Mouse (Mus musculus) limb, embryonic 10.5 days (tissue): ENCODE results near the gene Unkl. TPM values are rescaled to one million over a fixed set of nuclear protein-coding genes. Genes with fewer than 3 reads are reported as not detected.

Experiments
- DNase-seq: peaks from one replicate; pipeline ENCODE4 v3.0.0-alpha.2; 2017; ENCODE audit warnings: low spot score
- H3K27ac ChIP-seq: fragments of 300-500 bp; sonication (generic); 2 replicates; pipeline ENCODE4 v1.5.1; 2016; ENCODE audit warnings: mild to moderate bottlenecking
- H3K27me3 ChIP-seq: fragments of 300-500 bp; sonication (generic); 2 replicates; pipeline ENCODE4 v1.6.1; 2016; ENCODE audit warnings: low read depth, mild to moderate bottlenecking; ENCODE audit not compliant: poor library complexity, severe bottlenecking
- H3K36me3 ChIP-seq: fragments of 300-500 bp; sonication (generic); 2 replicates; pipeline ENCODE4 v1.6.1; 2016; ENCODE audit warnings: mild to moderate bottlenecking, moderate library complexity
- H3K4me1 ChIP-seq: fragments of 300-500 bp; sonication (generic); 2 replicates; pipeline ENCODE4 v1.6.1; 2016
- H3K4me3 ChIP-seq: fragments of 300-500 bp; sonication (generic); 2 replicates; pipeline ENCODE4 v1.5.1; 2016; ENCODE audit warnings: mild to moderate bottlenecking, moderate library complexity
- H3K9me3 ChIP-seq: fragments of 300-500 bp; sonication (generic); replicated peaks from 2 replicates; pipeline ENCODE4 v1.6.1; 2016; ENCODE audit warnings: mild to moderate bottlenecking
- WGBS: fragments of 180-500 bp; shearing (Covaris S2); methylation state at CpG from one replicate; pipeline ENCODE4 v1.1.7; 2016; 5-methylcytosine and 5-hydroxymethylcytosine counted together
- polyA plus RNA-seq: library from polyadenylated mRNA; unstranded; fragments of >200 nt; fragmentation: Nextera tagmentation; extraction: Ambion mirVana; gene quantifications from 2 replicates; pipeline ENCODE4 v1.2.1, GENCODE M21; 2016

Unkl gene
- polyA plus RNA-seq, 1 experiment from 2014 or later, result 10.0 TPM

GRCm38 (mm10) chr17:25248033-25248750 lies 60.0 kb downstream of the Unkl start:
- Histone ChIP-seq H3K4me3 (no peak overlapping the region), H3K36me3 (peaks cover 26% of the 10 kb centered on the region), H3K9me3 (no peaks in the 10 kb centered on the region), H3K27ac (no peak overlapping the region), H3K27me3 (peaks cover 19% of the 10 kb centered on the region), H3K4me1 (peaks cover 7% of the 10 kb centered on the region)
- 87% methylated on average over 18 of the region's 18 CpGs for WGBS
- DNase-seq, result no peak

DNA sequence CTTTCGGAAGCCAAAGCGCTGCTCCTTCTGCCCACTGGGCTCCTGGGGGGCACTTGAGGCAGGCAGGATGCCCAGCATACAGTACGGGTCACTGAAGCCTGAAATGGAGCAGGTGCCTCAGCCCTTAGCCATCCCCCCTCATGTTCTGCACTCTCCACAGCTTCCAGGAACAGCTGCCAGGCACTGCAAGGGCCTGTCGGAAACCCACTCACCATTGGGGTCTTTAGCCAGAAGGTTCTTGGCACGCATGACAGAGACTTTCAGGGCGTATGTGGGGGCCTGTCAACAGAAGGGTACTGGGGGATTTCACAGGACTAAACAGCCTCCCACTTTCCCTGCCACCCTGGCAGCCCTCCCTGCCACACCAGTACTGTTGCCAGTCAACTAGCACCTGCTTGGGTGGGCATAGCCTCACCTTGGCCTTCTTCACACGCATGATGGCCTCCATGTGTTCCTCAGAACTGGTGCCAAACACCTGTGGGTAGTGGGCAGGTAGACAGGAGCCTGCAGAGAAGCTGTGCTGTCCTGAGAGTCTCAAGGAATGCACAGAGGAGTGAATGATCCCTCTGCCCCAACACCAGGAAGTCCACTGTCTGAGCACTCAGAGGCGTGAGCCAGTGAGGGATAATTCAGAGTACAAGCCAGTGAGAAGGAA lies 62.1 kb downstream of the Unkl start:
- Histone ChIP-seq H3K9me3 (no peaks in the 10 kb centered on the region), H3K4me1 (peaks cover 18% of the 10 kb centered on the region), H3K27me3 (peaks cover 40% of the 10 kb centered on the region), H3K4me3 (no peak overlapping the region), H3K27ac (no peak overlapping the region), H3K36me3 (peaks cover 5% of the 10 kb centered on the region)
- DNase-seq, result no peak
- 86% methylated on average over 8 of the region's 8 CpGs for WGBS

GRCm38 (mm10) chr17:25252643-25253042 lies 64.4 kb downstream of the Unkl start:
- Histone ChIP-seq H3K36me3 (no peaks in the 10 kb centered on the region), H3K27me3 (peaks cover 56% of the 10 kb centered on the region), H3K4me3 (no peak overlapping the region), H3K9me3 (no peaks in the 10 kb centered on the region), H3K27ac (no peak overlapping the region), H3K4me1 (peaks cover 31% of the 10 kb centered on the region)
- DNase-seq, result no peak
- 32% methylated on average over 3 of the region's 3 CpGs for WGBS

- no peak overlapping the region for H3K27ac ChIP-seq
- H3K9me3 ChIP-seq, result no peaks in the 10 kb centered on the region
- 48% methylated on average over 10 of the region's 10 CpGs for WGBS
- DNase-seq, result no peak
- H3K4me3 ChIP-seq, result no peak overlapping the region; the same call in 1 of the 2 replicates
- H3K4me1 ChIP-seq, result peaks cover 40% of the 10 kb centered on the region
- peaks cover 56% of the 10 kb centered on the region for H3K27me3 ChIP-seq
- peaks cover 9% of the 10 kb centered on the region for H3K36me3 ChIP-seq
Observed at GRCm38 (mm10) chr17:25253760-25254159, 65.6 kb downstream of the Unkl start.

GRCm38 (mm10) chr17:25255110-25255509 lies 66.9 kb downstream of the Unkl start:
- H3K9me3 ChIP-seq, result no peaks in the 10 kb centered on the region
- no peak for DNase-seq
- 71% methylated on average over 2 of the region's 2 CpGs for WGBS
- no peak overlapping the region for H3K4me3 ChIP-seq
- H3K4me1 ChIP-seq, result peaks cover 43% of the 10 kb centered on the region
- H3K27ac ChIP-seq, result no peak overlapping the region
- H3K36me3 ChIP-seq, result peaks cover 23% of the 10 kb centered on the region
- peaks cover 56% of the 10 kb centered on the region for H3K27me3 ChIP-seq

DNA sequence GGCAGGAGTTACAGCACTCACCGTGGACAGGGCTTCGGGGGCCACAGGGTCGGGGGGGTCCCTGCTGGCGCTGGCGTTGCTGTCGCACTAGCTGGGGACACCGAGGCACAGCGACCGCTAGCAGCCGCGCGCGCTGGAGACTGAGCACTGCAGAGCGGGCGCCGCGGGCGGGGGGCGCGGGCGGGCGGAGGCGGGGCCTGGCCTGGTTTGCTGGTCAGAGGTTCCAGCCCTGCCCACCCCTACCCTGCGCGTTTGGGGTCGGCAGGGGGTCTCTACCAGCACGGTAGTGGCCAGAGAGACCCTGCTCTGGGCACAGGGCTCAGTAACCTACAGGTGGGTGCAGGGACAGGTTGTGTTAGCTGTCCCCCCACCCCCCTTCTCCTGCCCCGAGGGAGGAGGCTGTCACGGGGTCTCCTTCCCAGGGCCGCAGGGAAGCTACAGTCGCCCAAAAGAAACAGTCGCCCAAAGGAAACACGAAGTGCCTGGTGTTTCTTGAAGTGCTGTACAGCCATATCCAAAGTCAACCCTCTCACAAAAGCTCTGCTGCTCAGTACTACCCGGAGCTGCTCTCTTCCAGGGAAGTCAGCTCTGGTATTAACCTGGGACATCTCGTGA lies 68.0 kb downstream of the Unkl start, which contains the start of gene Baiap3:
TSS of gene Baiap3 (minus strand) at position 225 of the 615 bp plus-strand sequence.
- peak; percentile 65 for DNase-seq
- Histone ChIP-seq H3K27me3 (peaks cover 56% of the 10 kb centered on the region), H3K36me3 (peaks cover 29% of the 10 kb centered on the region), H3K27ac (peak within 1 kb of the TSS; percentile 38; the same call in 1 of the 2 replicates), H3K9me3 (no peaks in the 10 kb centered on the region), H3K4me3 (peak within 1 kb of the TSS; percentile 50), H3K4me1 (peaks cover 43% of the 10 kb centered on the region)
- 4% methylated on average over 35 of the region's 35 CpGs for WGBS

GRCm38 (mm10) chr17:25257804-25258261 lies 69.6 kb downstream of the Unkl start:
- H3K27ac ChIP-seq, result no peak overlapping the region
- no peaks in the 10 kb centered on the region for H3K9me3 ChIP-seq
- H3K36me3 ChIP-seq, result peaks cover 35% of the 10 kb centered on the region
- H3K27me3 ChIP-seq, result peaks cover 41% of the 10 kb centered on the region
- H3K4me3 ChIP-seq, result no peak overlapping the region
- no peak for DNase-seq
- WGBS, result 54% methylated on average over 6 of the region's 6 CpGs
- H3K4me1 ChIP-seq, result peaks cover 40% of the 10 kb centered on the region

GRCm38 (mm10) chr17:25264453-25264852 lies 76.3 kb downstream of the Unkl start:
- Histone ChIP-seq H3K4me1 (no peaks in the 10 kb centered on the region; the same call in 1 of the 2 replicates), H3K4me3 (no peak overlapping the region), H3K9me3 (no peaks in the 10 kb centered on the region), H3K27ac (no peak overlapping the region), H3K27me3 (no peaks in the 10 kb centered on the region), H3K36me3 (peaks cover 86% of the 10 kb centered on the region)
- 83% methylated on average over 3 of the region's 3 CpGs for WGBS
- no peak for DNase-seq

DNA sequence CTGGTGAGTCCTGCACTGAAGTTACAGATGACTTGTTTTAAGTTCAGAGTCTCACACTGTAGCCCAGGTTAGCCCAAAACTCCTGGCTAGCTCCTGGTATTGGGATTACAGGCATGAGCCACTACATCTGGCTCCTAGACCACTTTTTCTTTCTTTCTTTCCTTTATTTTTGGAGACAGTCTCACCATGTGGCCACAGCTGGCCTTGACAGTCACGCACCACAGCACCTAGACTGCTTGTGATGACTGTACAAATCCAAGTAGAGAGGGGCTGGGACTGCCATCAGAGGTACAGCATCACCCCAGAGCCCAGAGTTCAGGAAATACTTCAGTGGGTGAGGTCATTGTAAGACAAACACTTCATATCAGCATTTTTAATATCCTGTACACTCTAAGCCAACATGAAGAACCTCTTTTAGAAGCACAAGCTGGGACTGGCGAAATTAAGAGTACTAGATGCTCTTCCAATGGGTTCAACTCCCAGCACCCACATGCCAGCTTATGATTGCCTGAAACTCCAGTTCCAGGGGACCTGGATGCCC lies 82.7 kb downstream of the Unkl start:
- Histone ChIP-seq H3K4me3 (peak overlapping the region; percentile 99), H3K27me3 (no peaks in the 10 kb centered on the region), H3K4me1 (peaks cover 29% of the 10 kb centered on the region), H3K36me3 (peaks cover 62% of the 10 kb centered on the region), H3K9me3 (no peaks in the 10 kb centered on the region), H3K27ac (no peak overlapping the region)
- DNase-seq, result no peak
- 89% methylated on average over 2 of the region's 2 CpGs for WGBS

DNA sequence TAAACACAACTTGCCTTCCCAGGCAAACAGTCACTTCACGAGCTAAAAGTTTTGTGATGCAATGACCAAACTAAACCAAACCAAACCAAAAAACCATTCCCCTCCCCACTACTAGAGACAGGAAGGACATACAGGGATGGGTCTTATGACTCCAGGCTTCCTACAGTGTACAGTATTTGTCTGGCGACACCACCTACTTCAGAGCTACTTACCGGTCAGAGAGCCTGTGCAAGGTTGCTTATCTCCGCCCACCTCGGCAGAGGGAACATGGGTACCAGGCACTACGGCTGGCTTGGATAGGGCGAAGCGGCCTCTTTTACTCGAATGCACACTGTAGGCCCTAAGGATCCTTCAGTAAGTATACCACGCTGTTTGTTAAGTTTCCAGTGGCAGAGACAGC lies 84.1 kb downstream of the Unkl start:
- peak overlapping the region; percentile 99 for H3K4me3 ChIP-seq
- H3K27ac ChIP-seq, result peak overlapping the region; percentile 100
- no peaks in the 10 kb centered on the region for H3K9me3 ChIP-seq
- WGBS, result under 1% methylated on average over 10 of the region's 10 CpGs
- peaks cover 47% of the 10 kb centered on the region for H3K36me3 ChIP-seq
- H3K4me1 ChIP-seq, result peaks cover 29% of the 10 kb centered on the region
- H3K27me3 ChIP-seq, result no peaks in the 10 kb centered on the region
- DNase-seq, result no peak

- DNase-seq, result peak; percentile 90
- peaks cover 39% of the 10 kb centered on the region for H3K36me3 ChIP-seq
- peak overlapping the region; percentile 100 for H3K27ac ChIP-seq
- no peaks in the 10 kb centered on the region for H3K9me3 ChIP-seq
- no peaks in the 10 kb centered on the region for H3K27me3 ChIP-seq
- peaks cover 29% of the 10 kb centered on the region for H3K4me1 ChIP-seq
- WGBS, result under 1% methylated on average over 92 of the region's 92 CpGs
- peak overlapping the region; percentile 99 for H3K4me3 ChIP-seq
Observed at GRCm38 (mm10) chr17:25272951-25273705, 84.9 kb downstream of the Unkl start.
